Mouse (Mus musculus) MEL (cell line): ENCODE data around the gene Dab2. TPM values are rescaled to one million over a fixed set of nuclear protein-coding genes. Genes with fewer than 3 reads are reported as not detected.

Source experiments
- DNase-seq: peaks from one replicate; pipeline ENCODE4 v3.0.0; 2011; ENCODE audit warnings: low read depth, low spot score
- H3K27ac ChIP-seq: 2 replicates; pipeline ENCODE4 v1.5.1; 2012; ENCODE audit warnings: low read depth, mild to moderate bottlenecking, control low read depth, low read length, moderate library complexity; ENCODE audit not compliant: control insufficient read depth
- H3K27me3 ChIP-seq, 2 experiments: fragments of 150-350 bp in 1 of 2; sonication (generic) in 1 of 2; 2 replicates each; pipeline ENCODE4 v1.6.1; 2012; ENCODE audit warnings: low read length in 2 of 2, mild to moderate bottlenecking in 2 of 2, improper control_type of control experiment in 1 of 2, moderate library complexity in 1 of 2; ENCODE audit not compliant: insufficient read depth in 2 of 2, control insufficient read depth in 1 of 2
- H3K36me3 ChIP-seq, 2 experiments: 2 replicates each; pipeline ENCODE4 v1.6.1; 2012 to 2014; ENCODE audit warnings: low read length in 2 of 2, improper control_type of control experiment in 1 of 2, inconsistent platforms in 1 of 2, mild to moderate bottlenecking in 1 of 2; ENCODE audit not compliant: insufficient read depth in 2 of 2, control insufficient read depth in 1 of 2
- H3K4me1 ChIP-seq, 2 experiments: fragments of 150-350 bp in 1 of 2; sonication (generic) in 1 of 2; 2 replicates each; pipeline ENCODE4 v1.6.1; 2012; ENCODE audit warnings: low read length in 2 of 2, improper control_type of control experiment in 1 of 2, mild to moderate bottlenecking in 1 of 2; ENCODE audit not compliant: insufficient read depth in 2 of 2, control insufficient read depth in 1 of 2
- H3K4me3 ChIP-seq, 2 experiments: fragments of 150-350 bp in 1 of 2; sonication (generic) in 1 of 2; 2 replicates each; pipeline ENCODE4 v1.5.1; 2012; ENCODE audit warnings: low read depth in 2 of 2, low read length in 2 of 2, mild to moderate bottlenecking in 2 of 2, moderate library complexity in 2 of 2, control low read depth in 1 of 2, improper control_type of control experiment in 1 of 2; ENCODE audit not compliant: control insufficient read depth in 1 of 2, insufficient read depth in 1 of 2
- H3K79me2 ChIP-seq: 2 replicates; pipeline ENCODE4 v1.6.1; 2012; ENCODE audit warnings: mild to moderate bottlenecking, low read length, moderate library complexity; ENCODE audit not compliant: control insufficient read depth, poor library complexity, insufficient read depth
- H3K9ac ChIP-seq: 2 replicates; pipeline ENCODE4 v1.6.1; 2012; ENCODE audit warnings: low read depth, mild to moderate bottlenecking, control low read depth, low read length, moderate library complexity; ENCODE audit not compliant: control insufficient read depth, poor library complexity, severe bottlenecking
- H3K9me3 ChIP-seq: fragments of 150-350 bp; sonication (generic); replicated peaks from 2 replicates; pipeline ENCODE4 v1.6.1; 2012; ENCODE audit warnings: mild to moderate bottlenecking, low read length, improper control_type of control experiment, moderate library complexity; ENCODE audit not compliant: insufficient read depth
- BHLHE40 ChIP-seq: IDR thresholded peaks from 2 replicates; pipeline ENCODE4 v1.6.1; 2012; ENCODE audit warnings: low read depth, mild to moderate bottlenecking, inconsistent platforms, low read length, improper control_type of control experiment, borderline replicate concordance
- CHD1 ChIP-seq: IDR thresholded peaks from 2 replicates; pipeline ENCODE4 v1.6.1; 2012; ENCODE audit warnings: low read depth, mild to moderate bottlenecking, inconsistent platforms, low read length, improper control_type of control experiment
- GABPA ChIP-seq: IDR thresholded peaks from 2 replicates; pipeline ENCODE4 v1.6.1; 2012; ENCODE audit warnings: low read depth, mild to moderate bottlenecking, inconsistent platforms, low read length, improper control_type of control experiment, moderate library complexity
- GATA1 ChIP-seq: IDR thresholded peaks from 2 replicates; pipeline ENCODE4 v1.6.1; 2011; ENCODE audit warnings: low read depth, low read length, improper control_type of control experiment
- KAT2A ChIP-seq: conservative IDR thresholded peaks from 2 replicates; pipeline ENCODE4 v1.6.1; 2012; ENCODE audit warnings: low read depth, low read length, improper control_type of control experiment, inconsistent platforms
- MAX ChIP-seq: IDR thresholded peaks from 2 replicates; pipeline ENCODE4 v1.6.1; 2011; ENCODE audit warnings: low read length, improper control_type of control experiment
- MAZ ChIP-seq: IDR thresholded peaks from 2 replicates; pipeline ENCODE4 v1.6.1; 2012; ENCODE audit warnings: low read depth, mild to moderate bottlenecking, inconsistent platforms, low read length, improper control_type of control experiment
- NELFE ChIP-seq: IDR thresholded peaks from 2 replicates; pipeline ENCODE4 v1.6.1; 2011; ENCODE audit warnings: low read depth, low read length, improper control_type of control experiment
- POLR2A ChIP-seq, 2 experiments: IDR thresholded peaks; 2 replicates each; pipeline ENCODE4 v1.6.1; 2011 to 2012; ENCODE audit warnings: low read length in 2 of 2, mild to moderate bottlenecking in 2 of 2, control low read depth in 1 of 2, improper control_type of control experiment in 1 of 2, low read depth in 1 of 2, moderate library complexity in 1 of 2; ENCODE audit not compliant: control insufficient read depth in 1 of 2, insufficient read depth in 1 of 2, poor library complexity in 1 of 2
- POLR2AphosphoS5 ChIP-seq: IDR thresholded peaks from 2 replicates; pipeline ENCODE4 v1.6.1; 2012; ENCODE audit warnings: low read depth, borderline replicate concordance, mild to moderate bottlenecking, inconsistent platforms, low read length, moderate library complexity, mixed read lengths
- RCOR1 ChIP-seq: IDR thresholded peaks from 2 replicates; pipeline ENCODE4 v1.6.1; 2012; ENCODE audit warnings: low read depth, mild to moderate bottlenecking, inconsistent platforms, low read length, improper control_type of control experiment
- SMC3 ChIP-seq: IDR thresholded peaks from 2 replicates; pipeline ENCODE4 v1.6.1; 2011; ENCODE audit warnings: low read depth, low read length, improper control_type of control experiment
- USF2 ChIP-seq, 2 experiments: IDR thresholded peaks; 2 replicates each; pipeline ENCODE4 v1.6.1; 2011 to 2012; ENCODE audit warnings: improper control_type of control experiment in 2 of 2, low read length in 2 of 2, borderline replicate concordance in 1 of 2, inconsistent platforms in 1 of 2, low read depth in 1 of 2, mild to moderate bottlenecking in 1 of 2; ENCODE audit not compliant: insufficient read depth in 1 of 2
- polyA plus RNA-seq, 2 experiments: library from polyadenylated mRNA; stranded (reverse) in 1 of 2; unstranded in 1 of 2; fragments of >175 nt in 1 of 2; fragments of >200 nt in 1 of 2; gene quantifications; 2 replicates each; pipeline versions ENCODE4 v1.2.1 to v1.2.4; 2012; ENCODE audit warnings: low replicate concordance in 2 of 2, low read depth in 1 of 2; ENCODE audit not compliant: insufficient read length in 2 of 2, insufficient read depth in 1 of 2, missing spikeins in 1 of 2
- total RNA-seq: library from RNA; depleted of rRNA; stranded (reverse); fragments of 300-350 nt; gene quantifications from 2 replicates; pipeline ENCODE4 v1.2.3, GENCODE M21; 2012

The Dab2 gene
- total and polyA plus RNA-seq, 3 experiments: not detected

- H3K27ac ChIP-seq: no peak overlapping the region
- no peak for TF ChIP-seq KAT2A
- TF ChIP-seq GATA1: no peak
- no peak for TF ChIP-seq GABPA
- no peak for TF ChIP-seq CHD1
- TF ChIP-seq USF2 (IDR thresholded peaks at IDR 0.05; ENCODE audit: borderline replicate concordance in 1 of 2, insufficient read depth in 1 of 2, low read depth in 1 of 2, low read length in 2 of 2): no peak
- TF ChIP-seq SMC3: no peak
- no peak for TF ChIP-seq POLR2A (IDR thresholded peaks at IDR 0.05; ENCODE audit: control insufficient read depth in 1 of 2, insufficient read depth in 1 of 2, low read depth in 1 of 2, low read length in 2 of 2, poor library complexity in 1 of 2)
- TF ChIP-seq NELFE: no peak
- TF ChIP-seq RCOR1: no peak
- TF ChIP-seq MAX: no peak
- TF ChIP-seq, all 39 proteins: peak for 0
- DNase-seq: no peak
- no peaks in the 10 kb centered on the region for H3K4me1 ChIP-seq
- H3K27me3 ChIP-seq: peaks cover 0 to 2% of the 10 kb centered on the region in 2 experiments; a peak in 1 of 4 replicates
- no peaks in the 10 kb centered on the region for H3K36me3 ChIP-seq
- H3K9me3 ChIP-seq: no peaks in the 10 kb centered on the region
- H3K79me2 ChIP-seq: no peaks in the 10 kb centered on the region
- no peak overlapping the region for H3K9ac ChIP-seq
- H3K4me3 ChIP-seq: no peak overlapping the region
These were observed 38.7 kb upstream of the Dab2 start for GRCm38 (mm10) chr15:6260741-6261430.

- Histone ChIP-seq H3K4me3 (no peak overlapping the region), H3K79me2 (no peaks in the 10 kb centered on the region), H3K9ac (no peak overlapping the region), H3K4me1 (no peaks in the 10 kb centered on the region), H3K36me3 (no peaks in the 10 kb centered on the region), H3K9me3 (no peaks in the 10 kb centered on the region), H3K27ac (no peak overlapping the region), H3K27me3 (no peaks in the 10 kb centered on the region)
- DNase-seq: no peak
- TF ChIP-seq BHLHE40 (no peak), POLR2AphosphoS5 (no peak), SMC3 (no peak), MAZ (no peak)
These were observed 32.3 kb upstream of the Dab2 start for GRCm38 (mm10) chr15:6267147-6267758.
